Comparison of ENCODE assay signal across 28 mouse cellular contexts in the genomic region with DNA sequence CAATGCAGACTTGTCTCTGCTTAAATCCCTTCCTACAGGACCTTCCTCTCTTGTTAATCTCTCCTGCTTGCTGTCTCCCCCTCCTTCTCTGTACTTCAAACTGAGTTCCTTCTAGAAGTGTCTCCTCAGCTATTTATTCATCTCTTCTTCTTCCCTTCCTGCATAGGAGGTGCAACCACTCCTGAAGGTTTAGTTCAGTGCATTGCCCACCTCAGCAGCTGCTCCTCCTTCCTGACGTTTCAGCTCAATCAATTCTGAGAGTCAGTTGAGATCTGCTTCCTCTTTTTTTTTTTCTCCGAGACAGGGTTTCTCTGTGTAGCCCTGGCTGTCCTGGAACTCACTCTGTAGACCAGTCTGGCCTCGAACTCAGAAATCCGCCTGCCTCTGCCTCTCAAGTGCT. TPM values are rescaled to one million over a fixed set of nuclear protein-coding genes. Genes with fewer than 3 reads are reported as not detected.
DNase-seq lines count a peak whose midpoint lies in the region; ATAC-seq and TF ChIP-seq lines count a peak whose summit lies in the region.
"Had no signal": no experiment of that assay in that cellular context is flagged by ENCODE, and none has a peak within 500 bp of the region (broad histone marks: within the 10 kb centered on the region; RNA-seq: fewer than 3 reads in every experiment).

No protein-coding gene starts in this region.

- no peak overlapping the region for H3K9ac ChIP-seq in hindbrain, embryonic 11.5 days (ENCODE audit: low read depth, low read length)
- H3K9ac ChIP-seq in neural tube, embryonic 15.5 days (replicated peaks), result no peak overlapping the region
- H3K9ac ChIP-seq: embryonic facial prominence, embryonic 13.5 days; forebrain, embryonic 15.5 days; heart, embryonic 15.5 days; liver, embryonic 12.5 days; liver, postnatal 0 days; midbrain, embryonic 15.5 days had no signal

- H3K27ac ChIP-seq in hindbrain, embryonic 10.5 days, result 0 out of 2 replicates have a peak overlapping the region, but pooled peaks have one; percentile 40
- H3K27ac ChIP-seq in hindbrain, embryonic 11.5 days (ENCODE audit: low read depth, low read length), result no peak overlapping the region
- H3K27ac ChIP-seq in neural tube, embryonic 15.5 days (replicated peaks), result no peak overlapping the region
- H3K27ac ChIP-seq in cerebellum, adult 2 months (ENCODE audit: insufficient read depth, low read length), result no peak overlapping the region
- H3K27ac ChIP-seq: embryonic facial prominence, embryonic 13.5 days; forebrain, embryonic 10.5 days; forebrain, embryonic 15.5 days; layer of hippocampus, adult 2 months; liver, embryonic 12.5 days; midbrain, embryonic 10.5 days; midbrain, embryonic 15.5 days had no signal

- 79% methylated on average over 4 of the region's 4 CpGs for WGBS in hindbrain, embryonic 10.5 days
- WGBS in hindbrain, embryonic 11.5 days, result 65% methylated on average over 4 of the region's 4 CpGs
- WGBS in neural tube, embryonic 15.5 days, result 70% methylated on average over 4 of the region's 4 CpGs
- 78% methylated on average over 4 of the region's 4 CpGs for WGBS in cerebellum, adult 2 months

- no peaks in the 10 kb centered on the region for H3K27me3 ChIP-seq in hindbrain, embryonic 10.5 days (ENCODE audit: insufficient read depth, poor library complexity, severe bottlenecking)
- H3K27me3 ChIP-seq in hindbrain, embryonic 11.5 days (ENCODE audit: control insufficient read depth, insufficient read depth, low read length), result no peaks in the 10 kb centered on the region
- H3K27me3 ChIP-seq in neural tube, embryonic 15.5 days (replicated peaks), result no peaks in the 10 kb centered on the region
- H3K27me3 ChIP-seq in cerebellum, adult 2 months (ENCODE audit: control insufficient read depth, insufficient read depth, low read length), result no peaks in the 10 kb centered on the region
- H3K27me3 ChIP-seq: embryonic facial prominence, embryonic 13.5 days; heart, embryonic 15.5 days; liver, embryonic 12.5 days; midbrain, embryonic 15.5 days had no signal

- no peaks in the 10 kb centered on the region for H3K36me3 ChIP-seq in hindbrain, embryonic 10.5 days
- H3K36me3 ChIP-seq in hindbrain, embryonic 11.5 days (ENCODE audit: control insufficient read depth, insufficient read depth, low read length), result no peaks in the 10 kb centered on the region
- no peaks in the 10 kb centered on the region for H3K36me3 ChIP-seq in neural tube, embryonic 15.5 days
- H3K36me3 ChIP-seq: embryonic facial prominence, embryonic 13.5 days; forebrain, embryonic 10.5 days; forebrain, embryonic 15.5 days; heart, embryonic 15.5 days; liver, embryonic 12.5 days; midbrain, embryonic 10.5 days; midbrain, embryonic 15.5 days had no signal

- no peak for TF ChIP-seq POLR2A in cerebellum, adult 2 months (IDR thresholded peaks at IDR 0.05; ENCODE audit: borderline replicate concordance, insufficient read depth, low read length)

- peaks cover 71% of the 10 kb centered on the region for H3K4me1 ChIP-seq in hindbrain, embryonic 10.5 days (replicated peaks)
- H3K4me1 ChIP-seq in hindbrain, embryonic 11.5 days (replicated peaks; ENCODE audit: control insufficient read depth, insufficient read depth, low read length), result peaks cover 4% of the 10 kb centered on the region; the same call in 1 of the 2 replicates
- H3K4me1 ChIP-seq in neural tube, embryonic 15.5 days, result peaks cover 26% of the 10 kb centered on the region
- peaks cover 18% of the 10 kb centered on the region for H3K4me1 ChIP-seq in cerebellum, adult 2 months (ENCODE audit: control insufficient read depth, insufficient read depth, low read length)
- H3K4me1 ChIP-seq: midbrain, embryonic 15.5 days had no signal

- TF ChIP-seq CTCF in cerebellum, adult 2 months (IDR thresholded peaks at IDR 0.05; ENCODE audit: borderline replicate concordance, insufficient read depth, low read depth, low read length), result no peak

- H3K4me3 ChIP-seq in hindbrain, embryonic 10.5 days, result no peak overlapping the region
- H3K4me3 ChIP-seq in hindbrain, embryonic 11.5 days (ENCODE audit: low read depth, low read length), result no peak overlapping the region
- no peak overlapping the region for H3K4me3 ChIP-seq in neural tube, embryonic 15.5 days (replicated peaks)
- H3K4me3 ChIP-seq in cerebellum, adult 2 months (replicated peaks; ENCODE audit: insufficient read depth, low read depth, low read length), result no peak overlapping the region
- H3K4me3 ChIP-seq: embryonic facial prominence, embryonic 13.5 days; forebrain, embryonic 10.5 days; forebrain, embryonic 15.5 days; heart, embryonic 15.5 days; layer of hippocampus, adult 2 months; liver, embryonic 12.5 days; midbrain, embryonic 10.5 days; midbrain, embryonic 15.5 days had no signal

- no peak overlapping the region for H3K4me2 ChIP-seq in hindbrain, embryonic 11.5 days (replicated peaks; ENCODE audit: low read depth, low read length)
- H3K4me2 ChIP-seq in neural tube, embryonic 15.5 days, result no peak overlapping the region
- H3K4me2 ChIP-seq: embryonic facial prominence, embryonic 13.5 days; forebrain, embryonic 15.5 days; liver, embryonic 12.5 days; midbrain, embryonic 15.5 days had no signal

- no peak for DNase-seq in hindbrain, embryonic 10.5 days (ENCODE audit: low spot score)
- DNase-seq in hindbrain, embryonic 11.5 days (ENCODE audit: low spot score), result no peak
- peak; percentile 54 for DNase-seq in A20 (ENCODE audit: low read depth, low spot score)
- no peak for DNase-seq in frontal cortex, postnatal 10 days (ENCODE audit: low spot score in 2 of 2)
- DNase-seq in cerebellum, adult 2 months, result no peak
- DNase-seq: adrenal gland, postnatal 10 days; B cell, adult 2 months; cerebellum, adult 9-10 months; heart, postnatal 4 days; kidney, adult 2 months; kidney, postnatal 36 days; left cerebral cortex, postnatal 4 days; liver, postnatal 0 days; lung, postnatal 4 days; right cerebral cortex, postnatal 4 days; thymus, adult 2 months; thymus, postnatal 36 days had no signal

- ATAC-seq in hindbrain, embryonic 11.5 days (ENCODE audit: low FRiP score), result no peak
- peak; percentile 64 for ATAC-seq in granulocyte monocyte progenitor cell, adult 5-6 weeks (replicated peaks; ENCODE audit: poor library complexity, severe bottlenecking)
- peak; percentile 11; the same call in 1 of the 2 replicates for ATAC-seq in neural tube, embryonic 15.5 days (ENCODE audit: low FRiP score)
- ATAC-seq: inflammation-experienced regulatory T-cells, adult 6 months; liver, postnatal 0 days had no signal

- no peaks in the 10 kb centered on the region for H3K9me3 ChIP-seq in hindbrain, embryonic 10.5 days
- no peaks in the 10 kb centered on the region for H3K9me3 ChIP-seq in hindbrain, embryonic 11.5 days (ENCODE audit: control insufficient read depth, low read length)
- no peaks in the 10 kb centered on the region for H3K9me3 ChIP-seq in neural tube, embryonic 15.5 days (replicated peaks)
- H3K9me3 ChIP-seq: embryonic facial prominence, embryonic 13.5 days; forebrain, embryonic 10.5 days; forebrain, embryonic 15.5 days; heart, embryonic 15.5 days; liver, embryonic 12.5 days; midbrain, embryonic 10.5 days; midbrain, embryonic 15.5 days had no signal

RNA-seq across cellular contexts. Expression of a gene that starts 36.4 kb away (rescaled TPM):
- polyA plus RNA-seq in hindbrain, embryonic 10.5 days (2016; fragmentation: Nextera tagmentation; extraction: Ambion mirVana), result 13.0 TPM in 2 replicates
- polyA plus RNA-seq in hindbrain, embryonic 11.5 days (2014; fragmentation: Nextera tagmentation; extraction: Ambion mirVana), result 18.3 and 20.7 TPM in 2 replicates
- 0.80 and 2.5 TPM in 2 replicates for total RNA-seq in granulocyte monocyte progenitor cell, adult 5-6 weeks (2014; fragmentation: Nextera tagmentation)
- total RNA-seq in granulocyte monocyte progenitor cell, adult 5-6 weeks (2017), result 0.72 and 1.9 TPM in 2 replicates
- 8.3 and 9.8 TPM in 2 replicates for polyA plus RNA-seq in neural tube, embryonic 15.5 days (2015; fragmentation: Nextera tagmentation; extraction: Ambion mirVana)
- polyA plus RNA-seq in cerebellum, adult 2 months (2012; rRNA removed), result 21.6 and 22.3 TPM in 2 replicates
